Mouse (Mus musculus): ENCODE results near the gene Aplp1.

DNA sequence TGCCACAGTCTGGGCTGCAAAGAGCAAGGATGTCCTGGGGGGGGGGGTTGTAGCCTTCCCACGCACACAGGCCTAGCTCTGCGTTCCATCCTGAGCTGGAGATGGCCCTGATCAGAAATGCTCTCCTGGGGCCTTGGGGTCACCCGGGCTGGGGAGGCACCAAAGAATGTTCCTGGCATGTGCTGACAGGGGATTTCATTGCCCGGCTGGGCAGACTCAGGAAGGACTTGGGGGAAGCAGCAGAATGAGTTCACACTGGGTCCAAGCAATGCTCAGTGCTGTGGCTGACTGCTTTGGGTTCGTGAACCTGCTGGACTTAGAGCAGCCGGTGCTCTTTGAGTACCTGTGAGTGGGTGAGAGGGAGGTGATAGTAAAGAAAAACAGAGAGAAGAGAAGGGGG lies 14.1 kb upstream of the Aplp1 start:
- no peak for TF ChIP-seq CTCF (IDR thresholded peaks at IDR 0.05; ENCODE audit: low read depth)
- TF ChIP-seq EP300 (IDR thresholded peaks at IDR 0.05; ENCODE audit: low read depth), result no peak
